Mouse (Mus musculus): ENCODE data around the gene Nectin1. TPM values are rescaled to one million over a fixed set of nuclear protein-coding genes. Genes with fewer than 3 reads are reported as not detected.

The Nectin1 gene
- polyA plus RNA-seq, 1 experiment = 13.1 TPM

DNA sequence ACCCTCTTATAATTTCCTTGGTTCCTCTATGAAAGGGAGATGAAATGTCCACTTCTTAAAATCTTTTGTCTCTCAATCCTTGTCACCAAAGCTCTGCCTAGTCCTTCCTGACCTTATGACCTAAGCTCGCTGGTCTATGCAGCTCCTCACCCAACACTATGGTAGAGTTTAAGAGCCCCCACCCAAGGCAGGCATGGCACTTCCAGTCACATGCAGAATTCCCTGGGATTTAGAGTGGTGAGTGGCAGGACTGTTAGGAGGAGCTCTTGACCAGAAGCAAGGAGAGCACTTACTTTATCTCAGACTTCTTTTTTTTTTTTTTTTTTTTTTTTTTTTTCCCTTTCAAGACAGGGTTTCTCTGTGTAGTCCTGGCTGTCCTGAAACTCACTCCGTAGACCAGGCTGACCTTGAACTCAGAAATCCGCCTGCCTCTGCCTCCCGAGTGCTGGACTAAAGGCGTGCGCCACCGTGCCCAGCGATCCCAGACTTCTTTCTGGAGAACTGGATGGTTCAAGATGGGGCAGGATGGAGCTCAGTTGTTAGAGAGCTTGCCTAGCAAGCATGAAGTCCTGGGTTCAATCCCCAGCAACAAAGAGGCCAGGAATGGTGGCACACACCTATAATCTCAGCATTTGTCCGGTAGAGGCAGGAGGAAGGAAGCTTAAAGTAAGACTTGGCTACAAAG lies 7.6 kb upstream of the Nectin1 start:
- no peak overlapping the region for H3K27ac ChIP-seq (ENCODE audit: insufficient read depth, low read length)
- no peak overlapping the region for H3K4me3 ChIP-seq (ENCODE audit: low read depth, low read length)
- no peaks in the 10 kb centered on the region for H3K27me3 ChIP-seq (ENCODE audit: control insufficient read depth, insufficient read depth, low read length, poor library complexity, severe bottlenecking)
- TF ChIP-seq CTCF (IDR thresholded peaks at IDR 0.05; ENCODE audit: low read depth, low read length) (no peak), EP300 (IDR thresholded peaks at IDR 0.05; ENCODE audit: insufficient read depth, low read depth, low read length) (no peak), POLR2A (IDR thresholded peaks at IDR 0.05; ENCODE audit: insufficient read depth, low read length) (no peak)
- no peak overlapping the region for H3K9ac ChIP-seq (ENCODE audit: low read depth, poor library complexity, severe bottlenecking)
- H3K9me3 ChIP-seq (replicated peaks; ENCODE audit: control insufficient read depth, insufficient read depth, low read length, poor library complexity, severe bottlenecking) = no peaks in the 10 kb centered on the region
- H3K4me1 ChIP-seq (ENCODE audit: control insufficient read depth, insufficient read depth, low read length) = peaks cover 5% of the 10 kb centered on the region
- no peaks in the 10 kb centered on the region for H3K36me3 ChIP-seq (ENCODE audit: control insufficient read depth, insufficient read depth, low read length, poor library complexity, severe bottlenecking)

DNA sequence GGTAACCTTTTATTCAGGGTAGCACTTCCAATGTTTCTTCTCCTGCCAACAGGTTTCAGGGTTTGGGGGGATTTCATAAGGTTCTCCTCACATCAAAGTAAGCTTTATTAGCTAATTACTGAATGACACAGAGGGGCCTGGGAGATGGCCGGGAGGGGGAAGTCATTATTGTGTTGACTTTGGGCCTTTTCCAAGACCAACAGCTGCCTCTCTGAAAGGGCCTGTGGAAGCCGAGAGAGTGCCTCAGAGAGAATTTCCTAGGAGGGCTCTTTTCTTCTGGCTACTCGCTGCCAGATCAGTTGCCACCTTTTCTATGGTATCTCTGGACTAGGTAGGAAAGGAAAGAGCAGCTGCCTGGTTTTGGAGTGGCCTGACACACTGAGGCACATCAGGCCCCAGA lies 6.5 kb upstream of the Nectin1 start:
- peaks cover 5% of the 10 kb centered on the region for H3K4me1 ChIP-seq (ENCODE audit: control insufficient read depth, insufficient read depth, low read length)
- H3K27ac ChIP-seq (ENCODE audit: insufficient read depth, low read length) = peak overlapping the region; percentile 87
- no peak overlapping the region for H3K4me3 ChIP-seq (ENCODE audit: low read depth, low read length)
- H3K9ac ChIP-seq (ENCODE audit: low read depth, poor library complexity, severe bottlenecking) = peak overlapping the region; percentile 30; the same call in 1 of the 2 replicates
- no peaks in the 10 kb centered on the region for H3K36me3 ChIP-seq (ENCODE audit: control insufficient read depth, insufficient read depth, low read length, poor library complexity, severe bottlenecking)
- no peaks in the 10 kb centered on the region for H3K27me3 ChIP-seq (ENCODE audit: control insufficient read depth, insufficient read depth, low read length, poor library complexity, severe bottlenecking)
- TF ChIP-seq POLR2A (IDR thresholded peaks at IDR 0.05; ENCODE audit: insufficient read depth, low read length) = no peak
- H3K9me3 ChIP-seq (replicated peaks; ENCODE audit: control insufficient read depth, insufficient read depth, low read length, poor library complexity, severe bottlenecking) = no peaks in the 10 kb centered on the region

DNA sequence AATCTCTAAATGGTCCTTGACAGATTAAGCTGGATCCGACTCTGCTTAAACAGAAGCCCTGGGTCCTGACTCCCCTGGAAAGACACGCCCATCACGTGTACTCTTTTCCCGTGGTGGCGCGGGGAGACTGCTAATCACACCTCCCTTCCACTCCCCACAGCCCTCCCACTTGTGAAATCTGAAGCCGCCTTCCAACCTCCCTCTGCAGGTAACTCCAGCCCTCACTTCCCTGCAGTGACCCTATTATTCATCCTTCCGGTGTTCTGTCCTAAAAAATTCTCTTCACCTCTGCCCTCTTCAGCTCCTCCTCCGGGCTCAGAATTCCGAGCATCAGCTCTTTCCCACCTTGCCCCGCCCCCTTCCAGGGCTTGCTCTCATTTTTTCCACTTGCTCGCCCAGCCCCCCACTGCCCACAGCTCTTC lies 5.9 kb upstream of the Nectin1 start:
- H3K27ac ChIP-seq (ENCODE audit: insufficient read depth, low read length) = peak overlapping the region; percentile 87
- TF ChIP-seq POLR2A (IDR thresholded peaks at IDR 0.05; ENCODE audit: insufficient read depth, low read length) (no peak), CTCF (IDR thresholded peaks at IDR 0.05; ENCODE audit: low read depth, low read length) (no peak), EP300 (IDR thresholded peaks at IDR 0.05; ENCODE audit: insufficient read depth, low read depth, low read length) (peak; percentile 67)
- H3K4me1 ChIP-seq (ENCODE audit: control insufficient read depth, insufficient read depth, low read length) = peaks cover 5% of the 10 kb centered on the region
- no peaks in the 10 kb centered on the region for H3K36me3 ChIP-seq (ENCODE audit: control insufficient read depth, insufficient read depth, low read length, poor library complexity, severe bottlenecking)
- no peaks in the 10 kb centered on the region for H3K9me3 ChIP-seq (replicated peaks; ENCODE audit: control insufficient read depth, insufficient read depth, low read length, poor library complexity, severe bottlenecking)
- no peaks in the 10 kb centered on the region for H3K27me3 ChIP-seq (ENCODE audit: control insufficient read depth, insufficient read depth, low read length, poor library complexity, severe bottlenecking)
- H3K4me3 ChIP-seq (ENCODE audit: low read depth, low read length) = no peak overlapping the region
- H3K9ac ChIP-seq (ENCODE audit: low read depth, poor library complexity, severe bottlenecking) = peak overlapping the region; percentile 30; the same call in 1 of the 2 replicates

DNA sequence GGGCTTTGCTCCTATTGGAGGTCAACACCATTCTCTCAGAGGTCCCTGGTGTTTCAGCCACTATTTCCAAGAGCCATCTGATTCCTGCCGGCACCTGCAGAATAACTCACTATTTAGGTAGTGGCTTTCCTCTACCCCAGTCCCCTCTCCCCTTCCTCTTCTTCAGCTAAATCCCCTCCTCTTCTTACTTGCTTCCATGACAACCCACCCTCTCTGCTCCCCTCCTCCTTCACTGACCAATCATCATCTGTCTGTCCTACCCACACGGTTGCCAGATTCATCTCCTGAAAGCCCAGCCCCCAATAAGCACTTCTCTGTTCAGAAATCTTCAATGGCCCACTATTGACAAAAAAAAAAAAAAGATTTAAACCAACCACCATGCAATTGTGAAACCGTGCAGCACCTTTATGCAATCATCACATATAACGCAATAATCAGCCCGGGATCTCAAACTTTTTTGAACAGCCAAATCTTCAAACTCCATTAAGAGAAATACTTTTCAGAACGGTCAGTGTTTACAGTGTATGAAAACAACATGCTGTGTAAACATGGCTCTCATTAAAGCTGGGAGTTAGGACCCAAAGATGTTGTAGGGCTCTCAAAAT lies 5.2 kb upstream of the Nectin1 start:
- H3K4me3 ChIP-seq (ENCODE audit: low read depth, low read length) = no peak overlapping the region
- peak overlapping the region; percentile 48; the same call in 1 of the 2 replicates for H3K27ac ChIP-seq (ENCODE audit: insufficient read depth, low read length)

DNA sequence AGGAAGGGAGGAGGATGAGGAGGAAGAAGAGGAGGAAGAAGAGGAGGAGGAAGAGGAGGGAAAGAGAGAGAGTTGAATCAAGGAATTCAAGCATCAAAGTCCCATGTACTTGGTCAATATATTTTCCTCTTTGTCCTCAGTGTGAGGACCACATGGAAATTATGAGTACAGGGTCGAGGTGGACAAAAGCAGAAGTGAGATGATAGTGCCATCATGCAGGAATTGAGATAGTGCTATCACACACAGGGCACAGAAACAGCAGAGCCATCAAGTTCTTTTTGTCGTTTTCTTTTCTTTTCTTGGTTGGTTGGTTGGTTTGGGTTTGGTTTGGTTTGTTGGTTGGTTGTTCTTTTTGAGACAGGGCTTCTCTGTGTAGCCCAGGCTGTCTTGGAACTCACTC lies 2.5 kb upstream of the Nectin1 start:
- Histone ChIP-seq H3K9ac (ENCODE audit: low read depth, poor library complexity, severe bottlenecking) (no peak overlapping the region), H3K4me3 (ENCODE audit: low read depth, low read length) (no peak overlapping the region), H3K36me3 (ENCODE audit: control insufficient read depth, insufficient read depth, low read length, poor library complexity, severe bottlenecking) (no peaks in the 10 kb centered on the region), H3K27me3 (ENCODE audit: control insufficient read depth, insufficient read depth, low read length, poor library complexity, severe bottlenecking) (no peaks in the 10 kb centered on the region), H3K4me1 (ENCODE audit: control insufficient read depth, insufficient read depth, low read length) (peaks cover 4% of the 10 kb centered on the region), H3K9me3 (replicated peaks; ENCODE audit: control insufficient read depth, insufficient read depth, low read length, poor library complexity, severe bottlenecking) (no peaks in the 10 kb centered on the region), H3K27ac (ENCODE audit: insufficient read depth, low read length) (no peak overlapping the region)
- no peak for TF ChIP-seq EP300 (IDR thresholded peaks at IDR 0.05; ENCODE audit: insufficient read depth, low read depth, low read length)
- TF ChIP-seq POLR2A (IDR thresholded peaks at IDR 0.05; ENCODE audit: insufficient read depth, low read length) = no peak
- no peak for TF ChIP-seq CTCF (IDR thresholded peaks at IDR 0.05; ENCODE audit: low read depth, low read length)

More for the DNA sequence above, 5.2 kb upstream of the Nectin1 start:
- TF ChIP-seq POLR2A (IDR thresholded peaks at IDR 0.05; ENCODE audit: insufficient read depth, low read length) = no peak
- TF ChIP-seq CTCF (IDR thresholded peaks at IDR 0.05; ENCODE audit: low read depth, low read length) = no peak
- no peak for TF ChIP-seq EP300 (IDR thresholded peaks at IDR 0.05; ENCODE audit: insufficient read depth, low read depth, low read length)
- Histone ChIP-seq H3K36me3 (ENCODE audit: control insufficient read depth, insufficient read depth, low read length, poor library complexity, severe bottlenecking) (no peaks in the 10 kb centered on the region), H3K9ac (ENCODE audit: low read depth, poor library complexity, severe bottlenecking) (no peak overlapping the region), H3K9me3 (replicated peaks; ENCODE audit: control insufficient read depth, insufficient read depth, low read length, poor library complexity, severe bottlenecking) (no peaks in the 10 kb centered on the region), H3K4me1 (ENCODE audit: control insufficient read depth, insufficient read depth, low read length) (peaks cover 5% of the 10 kb centered on the region), H3K27me3 (ENCODE audit: control insufficient read depth, insufficient read depth, low read length, poor library complexity, severe bottlenecking) (no peaks in the 10 kb centered on the region)

DNA sequence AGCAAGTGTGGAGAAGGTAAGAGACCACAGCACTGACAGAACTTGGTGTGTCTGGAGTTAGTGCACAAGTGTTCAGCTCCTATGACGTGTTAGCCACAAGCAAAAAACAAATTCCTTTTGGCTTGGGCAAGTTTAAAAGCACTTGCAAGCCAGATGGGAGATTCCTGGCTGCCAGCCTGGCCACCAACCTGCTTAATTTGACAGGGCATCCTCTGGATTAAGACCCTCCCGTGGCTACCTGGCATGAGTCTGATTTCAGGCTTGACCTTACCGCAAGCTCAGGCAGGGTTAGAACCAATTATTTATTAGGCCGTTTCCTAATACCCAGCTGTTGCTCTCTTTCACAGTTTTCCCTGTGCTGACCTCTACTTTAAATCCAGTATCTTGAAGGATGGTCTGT lies 1.7 kb upstream of the Nectin1 start:
- Histone ChIP-seq H3K4me3 (ENCODE audit: low read depth, low read length) (no peak overlapping the region), H3K27ac (ENCODE audit: insufficient read depth, low read length) (no peak overlapping the region), H3K27me3 (ENCODE audit: control insufficient read depth, insufficient read depth, low read length, poor library complexity, severe bottlenecking) (no peaks in the 10 kb centered on the region), H3K9ac (ENCODE audit: low read depth, poor library complexity, severe bottlenecking) (peak overlapping the region; percentile 91; the same call in 1 of the 2 replicates), H3K36me3 (ENCODE audit: control insufficient read depth, insufficient read depth, low read length, poor library complexity, severe bottlenecking) (no peaks in the 10 kb centered on the region), H3K9me3 (replicated peaks; ENCODE audit: control insufficient read depth, insufficient read depth, low read length, poor library complexity, severe bottlenecking) (no peaks in the 10 kb centered on the region), H3K4me1 (ENCODE audit: control insufficient read depth, insufficient read depth, low read length) (peaks cover 4% of the 10 kb centered on the region)
- TF ChIP-seq POLR2A (IDR thresholded peaks at IDR 0.05; ENCODE audit: insufficient read depth, low read length) (no peak), CTCF (IDR thresholded peaks at IDR 0.05; ENCODE audit: low read depth, low read length) (no peak), EP300 (IDR thresholded peaks at IDR 0.05; ENCODE audit: insufficient read depth, low read depth, low read length) (no peak)

Data from ES-Bruce4 (cell line).